Mouse (Mus musculus) telencephalon, adult 2 months (tissue): Measurements from ENCODE around the gene Gm20696.

Source experiments
- DNase-seq: peaks from one replicate; pipeline ENCODE4 v3.0.0-alpha.2; 2011; ENCODE audit warnings: low read depth, low spot score

Gm20696 gene

DNA sequence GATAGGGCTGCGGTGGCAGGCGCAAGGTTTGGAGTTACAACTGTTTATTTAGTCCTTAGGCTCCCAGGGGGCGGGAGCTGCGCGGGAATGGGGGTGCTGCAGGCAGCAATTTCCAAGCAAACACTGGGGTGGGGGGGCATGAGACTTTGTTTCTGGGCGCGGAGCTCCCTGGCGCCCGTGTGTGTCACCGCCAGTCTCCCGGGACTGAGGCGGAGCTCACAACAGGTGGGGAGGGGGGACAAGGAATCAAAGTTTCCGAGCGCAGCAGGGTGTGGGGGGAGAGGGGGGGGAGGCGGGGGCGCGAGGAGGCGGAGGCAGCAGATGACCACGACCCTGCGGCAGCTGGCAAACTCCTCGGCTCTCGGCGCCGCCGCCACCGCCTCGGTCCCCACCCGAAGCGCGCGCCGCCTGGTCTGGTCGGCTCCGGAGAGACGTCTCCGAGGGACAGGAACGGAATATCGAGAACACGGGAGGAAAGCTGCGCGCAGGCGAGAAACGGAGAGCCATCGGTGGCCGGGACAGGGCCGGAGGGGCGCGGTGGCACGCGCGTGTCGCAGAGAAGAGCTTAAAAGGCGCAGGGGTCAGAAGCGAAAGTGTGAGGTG is 145.5 kb downstream of the Gm20696 start:
- DNase-seq: no peak

- DNase-seq: no peak
Observed at GRCm38 (mm10) chr6:99520676-99521037, 145.9 kb downstream of the Gm20696 start.

DNA sequence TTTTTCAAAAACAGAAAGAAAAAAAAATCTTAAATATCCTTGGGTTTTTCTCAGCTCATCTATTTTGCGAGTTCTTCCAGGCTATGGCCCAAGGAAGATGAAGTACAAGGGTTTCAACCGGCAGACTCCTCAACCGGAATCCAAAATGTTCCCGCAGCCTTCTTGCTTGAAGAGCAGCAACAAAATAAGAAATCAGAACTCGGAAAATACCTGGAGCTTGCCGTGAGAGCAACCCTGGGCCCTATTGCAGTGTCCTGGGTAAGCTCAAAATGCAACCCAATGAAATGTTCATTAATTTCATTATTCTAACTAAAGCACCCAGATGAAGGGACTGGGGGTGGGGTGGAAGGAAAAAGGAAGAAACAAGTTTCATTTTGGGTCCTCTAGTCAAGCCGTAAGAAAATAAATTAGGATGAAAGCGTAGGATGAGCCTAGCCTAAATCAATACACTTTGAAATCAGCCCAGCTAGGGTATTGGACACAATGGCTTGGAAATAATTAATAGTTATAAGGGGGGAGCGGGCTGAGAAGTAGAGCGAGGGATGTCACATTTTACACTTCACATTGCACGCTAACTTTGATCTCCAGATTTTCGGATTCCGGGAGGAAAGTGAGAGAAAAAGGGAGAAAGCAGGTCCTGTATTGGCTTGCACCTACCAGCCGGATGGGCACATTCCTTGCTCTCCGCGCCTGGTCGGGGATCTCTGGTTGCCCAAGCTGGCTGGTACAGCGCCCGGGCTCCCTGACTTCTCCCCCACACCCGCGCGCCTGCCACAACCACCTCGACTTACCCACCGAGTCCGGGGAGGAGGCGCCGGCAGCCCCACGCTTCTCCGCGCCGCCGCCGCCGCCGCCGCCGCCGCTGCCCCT is 146.6 kb downstream of the Gm20696 start:
- no peak for DNase-seq

DNA sequence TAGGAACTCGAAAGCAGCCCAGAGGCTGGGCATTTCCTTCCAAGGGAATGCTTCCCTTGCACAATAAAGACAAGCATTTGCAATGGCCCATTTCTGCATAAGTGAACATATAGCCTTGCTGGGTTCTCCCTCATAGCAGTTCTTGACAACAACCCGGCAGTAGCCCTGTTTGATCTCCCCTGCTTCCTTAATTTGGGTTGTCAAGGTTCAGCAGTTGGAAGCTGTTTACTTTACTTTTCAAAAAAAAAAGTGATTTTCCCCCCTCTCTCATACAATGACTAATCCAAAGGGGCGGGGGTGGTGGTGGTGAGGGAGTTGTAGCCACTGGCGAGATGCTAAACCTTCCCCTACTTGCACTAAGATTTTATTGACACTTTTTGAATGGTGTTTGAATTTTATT is 147.5 kb downstream of the Gm20696 start:
- DNase-seq: no peak

GRCm38 (mm10) chr6:99515667-99516199 is 150.9 kb downstream of the Gm20696 start:
- no peak for DNase-seq

GRCm38 (mm10) chr6:99511862-99512261 is 154.7 kb downstream of the Gm20696 start:
- no peak for DNase-seq

- DNase-seq: no peak
Observed at GRCm38 (mm10) chr6:99509189-99509592, 157.4 kb downstream of the Gm20696 start.

- DNase-seq: no peak
Observed at GRCm38 (mm10) chr6:99506816-99507215, 159.8 kb downstream of the Gm20696 start.

GRCm38 (mm10) chr6:99503741-99504140 is 162.9 kb downstream of the Gm20696 start:
- DNase-seq: no peak

DNA sequence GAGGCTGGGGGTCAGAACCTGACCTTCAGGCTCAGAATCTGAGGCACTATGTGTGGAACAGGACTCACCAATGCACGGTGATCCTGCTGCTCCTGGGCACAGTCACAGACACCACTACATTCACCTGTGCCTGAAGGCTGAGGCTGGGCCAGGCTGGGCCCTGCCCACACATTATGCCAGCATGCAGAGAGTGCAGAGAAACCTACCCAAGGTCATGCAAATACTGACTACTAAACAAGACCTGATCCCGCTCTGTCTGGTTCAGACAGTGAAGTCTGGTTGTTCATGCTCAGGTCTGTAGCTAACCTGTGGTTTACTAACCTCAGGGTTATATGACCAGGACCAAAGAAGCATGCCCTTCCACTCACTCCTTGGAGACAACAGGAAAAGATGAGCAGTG is 163.9 kb downstream of the Gm20696 start:
- DNase-seq: no peak

DNA sequence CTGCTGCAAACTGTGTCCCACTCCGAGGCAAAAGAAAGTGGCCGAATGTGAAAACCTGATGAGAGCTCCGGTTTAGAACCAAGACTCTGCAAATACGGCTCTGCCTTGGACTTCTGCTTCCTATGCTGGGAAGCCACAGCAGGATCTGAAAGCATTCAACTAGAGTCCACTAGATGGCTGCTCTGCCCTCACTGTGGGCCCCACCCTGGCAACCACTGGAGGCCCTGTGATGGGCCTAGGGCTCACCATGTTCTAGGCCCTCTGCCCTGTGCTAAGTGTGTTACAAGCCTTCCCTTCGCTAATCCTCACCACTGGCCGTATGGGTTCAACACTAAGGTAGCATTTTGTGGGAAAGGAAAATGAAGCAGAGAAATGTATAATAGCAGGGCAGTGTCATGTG is 164.3 kb downstream of the Gm20696 start:
- DNase-seq: no peak

DNA sequence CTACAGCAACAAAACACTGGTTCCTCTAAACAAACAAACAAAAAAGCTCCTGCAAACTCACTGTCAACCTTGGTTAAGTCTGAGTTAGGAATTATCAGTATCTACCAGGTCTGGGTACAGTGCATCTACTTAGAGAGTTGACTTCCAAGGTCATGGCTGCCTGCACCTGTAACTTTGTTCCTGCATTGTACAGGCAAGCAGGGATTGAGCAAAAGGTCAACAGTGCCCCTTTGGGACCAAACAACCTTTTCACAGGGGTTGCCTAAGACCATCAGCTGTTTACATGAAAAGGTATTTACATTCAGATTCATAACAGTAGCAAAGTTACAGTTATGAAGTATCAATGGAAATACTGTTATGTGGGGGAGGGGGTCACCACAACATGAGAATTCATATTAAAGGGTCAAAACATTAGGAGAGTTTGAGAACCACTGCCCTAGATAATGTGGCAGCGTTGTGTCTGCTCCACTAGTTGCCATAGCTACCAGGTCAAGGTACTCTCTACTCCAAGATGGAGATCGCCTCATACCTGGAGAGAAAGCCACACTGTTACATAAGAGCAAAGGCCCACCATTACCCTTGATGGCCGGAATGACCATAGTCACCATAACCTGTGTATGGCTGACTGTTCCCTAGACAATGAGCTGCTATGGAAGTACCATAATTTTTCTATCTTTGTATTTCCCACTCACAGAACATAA is 165.9 kb downstream of the Gm20696 start:
- DNase-seq: no peak

GRCm38 (mm10) chr6:99498082-99498481 is 168.5 kb downstream of the Gm20696 start:
- DNase-seq: no peak

DNA sequence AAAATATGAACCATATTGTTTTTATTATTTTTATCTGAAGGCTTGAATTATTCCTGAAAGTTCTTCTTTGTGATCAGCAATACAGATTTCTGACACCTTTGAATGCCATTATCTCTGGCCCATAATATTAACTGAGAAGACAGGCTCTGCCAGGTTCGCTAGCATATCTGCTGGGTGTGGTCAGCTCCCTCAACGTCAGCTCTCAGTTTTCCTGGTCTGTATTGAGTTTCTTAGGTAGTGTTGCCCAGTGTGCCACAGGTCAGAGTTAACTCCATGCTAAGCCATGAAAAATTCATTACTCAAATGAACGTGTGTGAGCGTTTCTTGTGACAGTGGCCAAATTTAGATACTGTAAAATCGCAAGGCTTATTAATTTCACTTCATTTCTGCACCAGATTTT is 170.5 kb downstream of the Gm20696 start:
- DNase-seq: no peak

GRCm38 (mm10) chr6:99492937-99493336 is 173.7 kb downstream of the Gm20696 start:
- no peak for DNase-seq

- no peak for DNase-seq
Observed at GRCm38 (mm10) chr6:99491979-99492544, 174.5 kb downstream of the Gm20696 start.

GRCm38 (mm10) chr6:99491146-99491545 is 175.5 kb downstream of the Gm20696 start:
- no peak for DNase-seq

DNA sequence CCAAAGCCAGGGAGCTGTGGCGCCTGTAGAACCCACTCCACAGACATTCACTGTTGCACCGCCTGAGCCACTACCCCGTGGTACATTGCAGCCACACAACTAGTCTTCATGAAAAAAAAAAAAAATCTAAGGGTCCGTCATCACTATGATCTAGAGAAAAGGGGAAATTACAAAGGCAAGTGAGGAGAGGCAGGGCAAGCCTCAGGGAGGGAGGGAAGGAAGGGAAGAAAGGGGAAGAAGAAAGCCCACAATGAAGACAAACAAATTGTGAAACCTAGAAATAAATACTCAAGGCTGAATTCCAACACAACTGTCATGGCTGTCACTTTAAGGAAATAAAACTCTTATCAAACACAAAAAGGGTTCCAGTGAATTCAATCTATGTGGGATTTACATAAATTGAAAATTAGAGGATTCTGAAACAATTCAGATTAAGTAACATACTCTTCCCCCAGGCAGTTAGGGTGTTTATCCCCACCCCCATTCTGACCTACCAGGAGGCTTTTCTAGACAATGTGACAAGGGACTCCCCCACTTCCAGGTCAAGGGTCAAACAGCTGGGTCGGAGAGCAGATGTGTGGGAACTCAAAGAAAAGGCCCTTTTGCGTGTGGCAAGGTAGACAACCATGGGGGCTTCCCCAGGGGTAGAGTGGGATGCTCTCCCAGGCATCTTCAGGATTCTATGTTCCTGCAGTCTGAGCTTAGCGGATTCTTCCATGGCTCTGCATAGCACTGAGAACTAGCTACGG is 176.5 kb downstream of the Gm20696 start:
- no peak for DNase-seq

DNA sequence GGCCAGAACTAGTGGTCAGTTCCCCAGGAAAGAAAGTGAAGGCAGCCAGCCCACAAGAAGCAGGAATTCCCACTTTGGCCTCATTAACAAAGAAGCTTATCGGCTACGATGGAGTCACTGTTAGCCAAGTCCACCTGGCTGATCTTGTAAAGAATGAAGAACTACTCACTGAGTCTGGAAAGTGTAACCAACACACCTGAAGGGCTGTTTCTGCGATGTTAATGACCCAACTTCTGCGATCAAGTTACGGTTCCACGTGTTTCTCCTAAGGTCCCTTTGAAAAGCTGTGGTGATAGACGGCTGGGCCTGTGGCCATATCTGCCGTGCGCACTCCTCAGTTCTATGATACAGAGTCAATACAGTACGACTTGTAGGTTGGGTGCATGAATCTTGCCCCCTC is 177.2 kb downstream of the Gm20696 start:
- no peak for DNase-seq

DNA sequence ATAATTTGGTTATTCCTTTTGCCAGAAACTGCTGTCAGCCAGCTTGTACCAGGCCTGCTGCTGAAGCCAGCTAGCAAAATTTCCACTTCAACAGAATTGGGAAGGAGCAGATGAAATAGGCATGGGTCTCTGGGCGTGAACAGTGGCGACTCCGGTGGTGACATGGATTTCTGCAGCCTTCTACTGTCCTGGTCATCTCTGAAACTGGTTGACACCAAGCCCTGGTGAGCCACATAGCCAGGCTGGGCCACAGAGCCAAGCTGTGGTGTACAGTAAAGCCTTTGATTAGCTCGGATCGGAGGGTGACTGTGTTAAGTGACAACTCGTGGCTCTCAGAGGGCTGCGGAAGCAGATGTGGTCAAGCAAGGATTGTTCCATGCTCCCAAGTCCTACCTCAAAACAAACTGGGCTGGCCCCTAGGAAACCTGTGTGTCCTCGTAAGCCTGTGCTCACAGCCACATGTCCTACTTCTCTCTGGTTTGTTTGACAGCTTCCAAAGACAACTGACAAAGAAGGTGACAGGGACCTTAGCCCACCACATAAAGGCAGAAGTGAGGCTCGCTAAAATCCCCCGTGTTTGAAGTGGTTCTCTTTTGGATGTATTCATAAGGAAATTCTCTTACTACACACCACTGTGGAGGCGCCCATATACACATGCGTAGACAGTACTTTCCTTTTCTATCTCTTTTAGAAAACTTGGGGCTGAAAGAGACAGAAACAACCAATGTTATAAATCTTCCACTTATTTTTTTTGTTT is 180.5 kb downstream of the Gm20696 start:
- no peak for DNase-seq
